Mouse (Mus musculus) gonadal fat pad, adult 2 months (tissue): Measurements from ENCODE around the gene Ugt1a8. TPM values are rescaled to one million over a fixed set of nuclear protein-coding genes. Genes with fewer than 3 reads are reported as not detected.

Experiments
- DNase-seq: peaks from one replicate; pipeline ENCODE4 v3.0.0-alpha.2; 2012; ENCODE audit warnings: low read depth
- polyA plus RNA-seq: library from polyadenylated mRNA; depleted of rRNA; stranded (reverse); fragments of >200 nt; gene quantifications from 2 replicates; pipeline ENCODE4 v1.2.3, GENCODE M21; 2012

Gene Ugt1a8
- polyA plus RNA-seq, 1 experiment, result 0.19 TPM

DNA sequence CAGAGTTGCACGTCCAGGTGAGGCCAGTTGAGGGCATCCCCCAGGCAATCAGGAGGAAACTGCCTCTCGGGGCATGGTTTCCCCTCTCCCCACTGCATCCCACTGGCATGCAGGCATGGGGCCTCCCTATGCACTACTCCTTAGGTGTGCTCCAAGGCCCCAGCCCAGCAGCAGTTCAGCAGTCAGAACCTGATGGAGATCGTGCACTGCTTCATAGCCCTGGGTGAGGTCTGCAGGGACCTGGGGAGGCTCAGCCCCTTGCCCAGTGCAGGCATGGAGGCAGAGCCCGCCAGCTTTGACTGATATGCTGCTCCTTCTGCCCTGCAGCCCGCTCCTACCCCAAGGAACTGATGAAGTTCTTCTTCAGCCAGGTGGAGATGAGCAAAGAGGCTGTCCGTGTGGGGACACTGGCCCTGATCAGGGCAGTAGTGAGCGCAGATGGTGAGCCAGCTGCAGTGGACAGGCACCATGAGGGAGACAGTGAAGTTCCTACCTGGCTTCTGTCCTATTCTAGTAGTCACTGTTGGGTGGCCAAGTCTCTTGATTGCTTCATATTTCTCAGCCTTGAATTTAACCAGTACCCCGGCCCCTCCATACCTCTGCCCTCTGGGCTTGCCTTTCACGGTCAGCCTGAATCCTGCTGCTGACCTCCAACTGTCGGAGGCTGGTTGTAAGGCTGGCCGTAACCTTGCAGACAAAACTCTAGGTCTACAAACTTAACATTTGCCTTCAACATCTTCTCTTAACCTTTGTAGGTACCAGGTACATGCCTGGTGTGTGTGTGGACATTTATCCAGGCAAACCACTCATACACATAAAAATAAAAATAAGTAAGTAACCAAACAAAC, 147.7 kb downstream of the Ugt1a8 start:
- DNase-seq, result no peak

- no peak for DNase-seq
These were observed 148.3 kb downstream of the Ugt1a8 start for GRCm38 (mm10) chr1:88235894-88236415.

DNA sequence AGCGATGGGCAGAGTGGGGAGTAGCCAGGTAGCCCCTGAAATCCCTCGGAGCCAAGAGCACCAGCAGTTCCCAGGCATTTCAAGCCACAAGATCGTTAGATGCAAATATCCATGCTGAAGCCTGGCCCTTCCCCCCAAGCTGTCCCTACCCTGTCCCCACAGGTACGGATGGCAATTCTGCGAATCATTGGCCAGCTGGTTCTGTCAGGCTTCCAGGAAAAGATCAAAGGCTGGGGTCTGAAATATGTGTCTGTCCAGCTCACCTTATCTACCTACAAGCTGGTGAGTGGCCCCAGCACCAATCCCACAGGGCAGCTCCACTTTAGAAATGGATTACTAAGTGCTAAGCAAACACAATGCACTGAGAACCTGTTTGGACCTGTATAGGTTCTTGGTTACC, 149.7 kb downstream of the Ugt1a8 start:
- no peak for DNase-seq

GRCm38 (mm10) chr1:88238771-88239170, 151.2 kb downstream of the Ugt1a8 start:
- DNase-seq, result no peak

DNA sequence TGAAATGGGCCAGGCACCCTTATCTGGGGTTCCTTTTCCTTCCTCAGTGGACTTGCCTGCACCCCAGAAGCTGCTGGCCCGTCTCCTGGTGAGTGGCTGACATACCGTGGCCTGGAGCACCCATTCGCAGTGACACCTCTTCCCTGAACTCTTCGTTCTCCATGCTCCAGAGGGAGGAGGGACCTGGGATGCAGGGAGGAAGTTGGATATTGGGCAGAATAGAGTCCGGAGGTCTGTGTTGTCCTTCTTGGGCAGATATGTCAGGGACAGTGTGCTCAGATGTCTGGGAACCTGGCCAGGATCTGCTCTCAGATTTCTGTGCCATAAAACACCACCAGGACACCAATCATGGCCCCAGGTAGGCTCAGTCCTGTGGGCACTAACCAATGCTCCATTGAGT, 152.5 kb downstream of the Ugt1a8 start:
- DNase-seq, result no peak

DNA sequence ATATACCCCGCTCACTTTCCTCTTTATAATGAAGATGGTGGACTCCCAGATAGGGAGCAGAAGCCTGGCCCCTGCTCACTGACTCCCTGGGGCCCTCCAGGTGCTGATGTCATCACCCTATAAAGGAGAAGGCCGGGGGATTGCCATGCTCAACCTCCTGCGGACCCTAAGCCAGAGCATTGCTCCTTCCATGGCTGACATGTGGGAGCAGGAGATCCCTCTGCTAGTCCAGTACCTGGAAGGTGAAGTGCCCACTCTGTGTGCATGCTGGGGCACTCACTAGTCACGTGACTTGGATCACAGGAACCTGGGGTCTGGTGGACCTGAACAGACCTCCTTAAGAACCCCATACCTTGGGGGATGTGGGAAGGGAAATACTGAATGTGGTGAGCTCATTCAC, 153.0 kb downstream of the Ugt1a8 start:
- no peak for DNase-seq

- DNase-seq, result no peak
These were observed 156.2 kb downstream of the Ugt1a8 start for GRCm38 (mm10) chr1:88243861-88244260.

DNA sequence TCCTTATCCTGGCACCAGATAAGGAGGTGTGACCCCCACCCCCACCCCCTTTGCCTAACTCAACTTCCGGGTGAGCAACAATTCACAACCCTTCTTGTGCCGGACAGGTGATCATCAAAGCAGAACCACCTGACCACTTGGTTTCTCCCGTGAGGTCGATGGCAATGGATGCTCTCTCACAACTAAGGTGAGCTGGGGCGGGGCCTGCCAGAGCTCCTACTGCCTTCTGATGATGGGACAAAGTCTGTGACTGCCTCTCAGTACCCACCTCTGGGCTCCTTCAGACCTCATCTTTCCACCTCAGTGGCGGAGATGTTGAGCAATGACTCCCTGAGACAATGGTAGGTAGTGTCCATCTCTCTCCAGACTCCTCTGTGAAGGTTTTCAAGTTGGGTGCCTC, 158.3 kb downstream of the Ugt1a8 start:
- no peak for DNase-seq

GRCm38 (mm10) chr1:88246386-88246785, 158.8 kb downstream of the Ugt1a8 start:
- DNase-seq, result no peak

DNA sequence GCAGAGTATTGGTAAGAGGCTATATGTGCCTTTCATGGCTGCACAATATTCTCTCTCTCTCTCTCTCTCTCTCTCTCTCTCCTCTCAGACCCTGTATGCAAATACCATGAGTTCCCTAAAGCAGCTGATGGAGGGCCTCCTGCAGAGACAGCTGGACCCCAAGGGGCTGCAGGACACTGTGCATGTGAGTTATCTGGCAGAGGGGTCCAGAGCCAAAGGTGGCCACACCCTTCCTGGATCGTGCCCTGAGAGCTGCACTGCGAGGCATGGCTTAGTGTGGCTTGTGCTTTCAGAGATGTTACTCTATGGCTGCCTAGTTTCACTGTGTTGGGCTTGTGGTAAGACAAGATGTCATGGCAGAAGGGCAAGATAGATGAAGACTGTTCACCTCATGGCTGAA, 160.0 kb downstream of the Ugt1a8 start:
- DNase-seq, result no peak

DNA sequence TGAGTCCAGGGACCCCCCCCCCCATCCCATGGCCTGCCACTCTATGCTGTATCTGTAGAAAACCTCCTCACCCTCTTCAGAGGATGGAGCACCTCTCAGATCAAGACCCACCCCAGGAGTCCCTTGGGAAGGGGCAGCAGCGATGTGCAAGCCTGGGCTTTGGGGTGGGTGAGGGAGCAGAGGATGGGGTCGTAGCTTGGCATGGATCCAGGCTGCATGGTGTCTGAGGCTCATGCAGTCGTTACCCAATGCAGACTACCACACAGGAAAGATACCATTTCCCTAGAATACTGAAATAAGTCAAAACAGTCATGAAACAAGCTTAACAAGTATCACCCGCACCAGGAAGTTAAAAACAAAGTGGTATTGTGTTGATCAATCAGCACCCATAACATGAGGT, 161.0 kb downstream of the Ugt1a8 start:
- DNase-seq, result no peak

DNA sequence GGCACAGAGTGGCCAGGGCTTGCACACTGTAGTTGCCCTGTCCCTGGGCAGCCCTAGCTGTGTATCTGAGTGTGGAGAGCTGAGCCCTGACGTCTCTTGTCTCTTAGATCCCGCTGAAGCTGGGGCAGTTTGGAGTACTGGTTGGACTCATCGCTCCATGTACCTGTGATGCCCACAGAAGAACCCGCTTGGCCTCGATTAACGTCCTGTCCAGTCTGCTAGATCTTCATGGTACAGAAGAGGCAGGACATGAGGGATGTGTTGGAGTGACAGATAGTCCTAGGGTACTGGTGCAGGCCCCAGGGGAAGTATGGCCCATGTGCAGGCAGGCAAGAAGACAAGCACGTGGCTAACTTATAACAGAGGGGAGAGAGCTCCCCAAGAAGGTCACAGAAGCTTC, 162.0 kb downstream of the Ugt1a8 start:
- no peak for DNase-seq

DNA sequence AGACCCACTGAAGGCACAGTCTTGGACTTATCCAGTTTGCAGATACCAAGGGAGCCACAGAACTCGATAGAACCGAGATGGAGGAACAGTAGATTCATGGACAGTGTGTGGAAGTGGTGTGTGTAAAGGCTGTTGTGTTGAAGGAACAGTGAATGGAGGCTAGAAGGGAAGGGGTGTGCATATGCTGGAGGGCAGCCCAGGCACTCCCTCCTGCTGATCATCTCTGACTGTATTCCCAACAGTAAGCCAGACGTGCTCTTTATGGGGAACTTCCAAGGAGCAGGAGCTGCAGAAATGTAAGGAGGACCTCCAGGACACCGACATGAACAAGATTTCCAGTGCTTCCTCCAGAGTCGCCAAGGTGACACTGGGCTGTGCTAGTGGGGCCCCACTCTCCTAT, 162.4 kb downstream of the Ugt1a8 start:
- no peak for DNase-seq

DNA sequence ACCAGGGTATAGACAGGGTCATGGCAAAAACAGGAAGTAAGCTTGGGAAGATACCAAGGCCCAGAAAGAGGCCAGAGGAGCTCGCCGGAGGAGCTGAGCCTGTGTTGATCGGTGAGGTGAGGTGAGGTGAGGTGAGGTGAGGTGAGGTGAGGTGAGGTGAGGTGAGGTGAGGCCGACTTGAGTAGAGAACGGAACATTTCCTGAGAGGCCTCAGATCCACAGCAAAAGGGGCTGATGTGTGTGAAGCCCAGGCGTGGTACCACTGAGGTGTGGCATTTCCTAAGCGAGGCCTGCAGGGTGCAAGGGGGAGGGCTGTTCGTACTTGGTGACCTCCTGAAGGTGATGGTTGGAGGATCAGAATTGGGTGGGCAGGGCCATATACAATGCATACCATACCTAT, 165.5 kb downstream of the Ugt1a8 start:
- DNase-seq, result no peak

GRCm38 (mm10) chr1:88253540-88253939, 165.9 kb downstream of the Ugt1a8 start:
- no peak for DNase-seq

GRCm38 (mm10) chr1:88254793-88255465, 167.3 kb downstream of the Ugt1a8 start:
- DNase-seq, result no peak

- no peak for DNase-seq
These were observed 167.8 kb downstream of the Ugt1a8 start for GRCm38 (mm10) chr1:88255466-88255857.

GRCm38 (mm10) chr1:88255989-88256754, 168.6 kb downstream of the Ugt1a8 start:
- DNase-seq, result no peak

DNA sequence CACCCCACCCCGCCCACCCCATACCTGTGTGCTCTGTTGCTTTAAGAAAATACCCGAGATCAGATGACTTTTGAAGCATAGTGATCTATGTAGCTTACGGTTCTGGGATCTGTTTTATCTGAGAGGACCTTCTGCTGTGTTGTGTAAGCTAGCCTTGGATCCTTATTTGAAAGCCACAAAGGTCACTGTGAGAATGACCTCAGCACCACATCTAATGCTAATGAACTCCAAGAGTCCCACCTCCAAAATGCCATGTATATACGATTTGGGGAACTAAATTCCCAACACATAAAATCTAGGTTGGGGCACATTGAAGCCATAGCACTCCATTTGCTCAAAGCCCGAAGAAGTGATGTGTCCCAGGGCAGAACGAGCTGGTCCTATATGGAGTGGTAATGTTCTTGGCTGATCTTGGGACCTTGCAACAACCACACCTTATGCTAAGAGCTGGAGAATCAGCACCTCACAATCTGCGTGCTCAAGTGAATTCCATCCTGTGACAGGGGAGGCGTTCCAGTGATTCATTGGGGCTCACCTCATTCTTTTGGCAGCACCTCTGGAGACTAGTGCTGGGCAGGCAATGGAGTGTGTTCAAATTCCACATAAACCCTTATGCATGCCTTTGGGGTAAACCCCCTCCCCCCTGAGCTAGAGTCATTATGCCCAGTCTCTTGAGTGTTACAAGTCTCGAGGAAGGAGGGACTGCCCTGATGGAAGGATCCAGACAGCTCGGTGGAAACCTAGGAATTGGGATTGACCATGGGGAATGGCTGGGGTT, 169.5 kb downstream of the Ugt1a8 start:
- DNase-seq, result no peak

GRCm38 (mm10) chr1:88257681-88258080, 170.1 kb downstream of the Ugt1a8 start:
- DNase-seq, result no peak

GRCm38 (mm10) chr1:88258361-88258760, 170.7 kb downstream of the Ugt1a8 start:
- no peak for DNase-seq
